Comparison of ENCODE assay signal across 24 mouse cellular contexts in genomic region chr9:46433716-46434115, GRCm38 (mm10).
DNase-seq lines count a peak whose midpoint lies in the region; ATAC-seq and TF ChIP-seq lines count a peak whose summit lies in the region.
"Had no signal": no experiment of that assay in that cellular context is flagged by ENCODE, and none has a peak within 500 bp of the region (broad histone marks: within the 10 kb centered on the region; RNA-seq: fewer than 3 reads in every experiment).

No protein-coding gene starts in this region.

- H3K4me1 ChIP-seq in forebrain, postnatal 0 days (ENCODE audit: insufficient read depth), result no peaks in the 10 kb centered on the region
- H3K4me1 ChIP-seq in forebrain, embryonic 14.5 days (ENCODE audit: control insufficient read depth, insufficient read depth, low read length), result no peaks in the 10 kb centered on the region
- H3K4me1 ChIP-seq in intestine, postnatal 0 days (replicated peaks; ENCODE audit: control insufficient read depth, insufficient read depth, low read length), result no peaks in the 10 kb centered on the region
- H3K4me1 ChIP-seq: embryonic facial prominence, embryonic 15.5 days; forebrain, embryonic 15.5 days; heart, embryonic 10.5 days had no signal

- intact Hi-C loops in left cerebral cortex, adult 2 months (cut with DNase I), result loop anchor here (1.0 kb wide), 1 partner anchor 271 kb away; no protein-coding TSS in a partner anchor
- intact Hi-C loops in left cerebral cortex, postnatal 14 days (cut with DNase I), result no loop called here

- no peak overlapping the region for H3K4me2 ChIP-seq in forebrain, postnatal 0 days (ENCODE audit: low read depth)
- no peak overlapping the region for H3K4me2 ChIP-seq in forebrain, embryonic 14.5 days (ENCODE audit: low read length)
- H3K4me2 ChIP-seq in intestine, postnatal 0 days (replicated peaks; ENCODE audit: low read depth), result no peak overlapping the region
- H3K4me2 ChIP-seq: embryonic facial prominence, embryonic 15.5 days; forebrain, embryonic 15.5 days; hindbrain, embryonic 12.5 days had no signal

- no peak overlapping the region for H3K4me3 ChIP-seq in forebrain, postnatal 0 days (ENCODE audit: low read depth, low read length)
- no peak overlapping the region for H3K4me3 ChIP-seq in forebrain, embryonic 14.5 days (ENCODE audit: low read depth, low read length)
- H3K4me3 ChIP-seq in left cerebral cortex, adult 2 months, result no peak overlapping the region
- H3K4me3 ChIP-seq in intestine, postnatal 0 days (ENCODE audit: low read depth, low read length), result no peak overlapping the region
- H3K4me3 ChIP-seq: embryonic facial prominence, embryonic 15.5 days; erythroblast, embryonic 14.5 days; forebrain, embryonic 10.5 days; forebrain, embryonic 15.5 days; heart, embryonic 10.5 days; hindbrain, embryonic 12.5 days had no signal

- peak; percentile 32 for TF ChIP-seq CTCF in forebrain, postnatal 0 days (IDR thresholded peaks at IDR 0.05; ENCODE audit: low read depth)
- no peak; the same call in none of the 2 replicates for TF ChIP-seq CTCF in left cerebral cortex, adult 2 months (IDR thresholded peaks at IDR 0.05)
- no peak for TF ChIP-seq CTCF in intestine, postnatal 0 days (IDR thresholded peaks at IDR 0.05; ENCODE audit: low read depth)

- H3K27ac ChIP-seq in forebrain, postnatal 0 days (ENCODE audit: low read depth, low read length), result no peak overlapping the region
- no peak overlapping the region for H3K27ac ChIP-seq in forebrain, embryonic 14.5 days (ENCODE audit: low read depth, low read length)
- peak overlapping the region; percentile 80 for H3K27ac ChIP-seq in left cerebral cortex, adult 2 months
- H3K27ac ChIP-seq in intestine, postnatal 0 days (ENCODE audit: low read depth, low read length), result no peak overlapping the region
- H3K27ac ChIP-seq: embryonic facial prominence, embryonic 15.5 days; forebrain, embryonic 10.5 days; heart, embryonic 10.5 days; hindbrain, embryonic 12.5 days had no signal

- WGBS in forebrain, postnatal 0 days, result 85% methylated on average over 5 of the region's 5 CpGs
- 81% methylated on average over 5 of the region's 5 CpGs for WGBS in forebrain, embryonic 14.5 days
- 54% methylated on average over 5 of the region's 5 CpGs for WGBS in intestine, postnatal 0 days

- no peaks in the 10 kb centered on the region for H3K27me3 ChIP-seq in forebrain, postnatal 0 days (ENCODE audit: insufficient read depth, low read length)
- H3K27me3 ChIP-seq in forebrain, embryonic 14.5 days (replicated peaks; ENCODE audit: control insufficient read depth, insufficient read depth, low read length), result no peaks in the 10 kb centered on the region
- H3K27me3 ChIP-seq in intestine, postnatal 0 days (replicated peaks; ENCODE audit: control insufficient read depth, insufficient read depth, low read length), result no peaks in the 10 kb centered on the region
- H3K27me3 ChIP-seq: embryonic facial prominence, embryonic 15.5 days had no signal

- ATAC-seq in forebrain, postnatal 0 days, result no peak
- no peak for ATAC-seq in forebrain, embryonic 14.5 days
- no peak for ATAC-seq in intestine, postnatal 0 days
- ATAC-seq: forebrain, embryonic 15.5 days had no signal

- no peak overlapping the region for H3K9ac ChIP-seq in forebrain, postnatal 0 days
- H3K9ac ChIP-seq in forebrain, embryonic 14.5 days (ENCODE audit: low read length), result no peak overlapping the region
- no peak overlapping the region for H3K9ac ChIP-seq in intestine, postnatal 0 days (ENCODE audit: low read depth, low read length)
- H3K9ac ChIP-seq: embryonic facial prominence, embryonic 15.5 days; forebrain, embryonic 15.5 days; hindbrain, embryonic 12.5 days had no signal

- no peaks in the 10 kb centered on the region for H3K9me3 ChIP-seq in forebrain, postnatal 0 days (ENCODE audit: low read length)
- H3K9me3 ChIP-seq in forebrain, embryonic 14.5 days (replicated peaks; ENCODE audit: control insufficient read depth, low read length), result peaks cover 7% of the 10 kb centered on the region; the same call in 1 of the 2 replicates
- no peaks in the 10 kb centered on the region for H3K9me3 ChIP-seq in intestine, postnatal 0 days (ENCODE audit: control insufficient read depth)
- H3K9me3 ChIP-seq: embryonic facial prominence, embryonic 15.5 days had no signal

- no peaks in the 10 kb centered on the region for H3K36me3 ChIP-seq in forebrain, postnatal 0 days (ENCODE audit: insufficient read depth)
- H3K36me3 ChIP-seq in forebrain, embryonic 14.5 days (ENCODE audit: control insufficient read depth, insufficient read depth, low read length), result no peaks in the 10 kb centered on the region
- H3K36me3 ChIP-seq in intestine, postnatal 0 days (ENCODE audit: control insufficient read depth, insufficient read depth), result no peaks in the 10 kb centered on the region
- H3K36me3 ChIP-seq: embryonic facial prominence, embryonic 15.5 days; forebrain, embryonic 10.5 days; forebrain, embryonic 15.5 days; heart, embryonic 10.5 days; hindbrain, embryonic 12.5 days had no signal

- DNase-seq in forebrain, postnatal 0 days, result no peak
- no peak for DNase-seq in forebrain, embryonic 14.5 days (ENCODE audit: low spot score)
- no peak for DNase-seq in left cerebral cortex, adult 2 months (ENCODE audit: extremely low spot score in 1 of 2, low spot score in 2 of 2)
- no peak for DNase-seq in left cerebral cortex, postnatal 14 days (ENCODE audit: low spot score in 2 of 2)
- DNase-seq in A20 (ENCODE audit: low read depth, low spot score) (peak; percentile 7), ES-CJ7 (ENCODE audit: low read depth, low spot score) (peak; percentile 57)
- no peak for DNase-seq in thymus, postnatal 14 days
- DNase-seq: adrenal gland, adult 2 months; adrenal gland, postnatal 25 days; cerebellum, adult 11 months; cerebellum, adult 8-10 months; cerebellum, postnatal 14 days; embryo, embryonic 11 days; gastrocnemius, postnatal 10 days; heart, adult 18-20 months; heart, postnatal 10 days; heart, postnatal 4 days had no signal

Comparison
In these comparisons a context has a peak if more than half of its experiments do, and no peak if none do; other contexts are left out.
1. DNase-seq: peak in A20 (single experiment) and ES-CJ7 (single experiment); none in forebrain, postnatal 0 days (single experiment), forebrain, embryonic 14.5 days (single experiment), left cerebral cortex, adult 2 months (0 of 2), left cerebral cortex, postnatal 14 days (0 of 2) and thymus, postnatal 14 days (single experiment).